Mouse (Mus musculus) v-Abl transformed pro-B cells (cell line): ENCODE data around the gene Dcpp1.

Source experiments
- in situ Hi-C, 2 experiments: fragments of 400-800 bp; cut with MboI; formaldehyde crosslinking; loops; one replicate each; pipeline ENCODE4 v1.15.1; 2025; ENCODE audit not compliant: unreplicated experiment in 2 of 2

The Dcpp1 gene

DNA sequence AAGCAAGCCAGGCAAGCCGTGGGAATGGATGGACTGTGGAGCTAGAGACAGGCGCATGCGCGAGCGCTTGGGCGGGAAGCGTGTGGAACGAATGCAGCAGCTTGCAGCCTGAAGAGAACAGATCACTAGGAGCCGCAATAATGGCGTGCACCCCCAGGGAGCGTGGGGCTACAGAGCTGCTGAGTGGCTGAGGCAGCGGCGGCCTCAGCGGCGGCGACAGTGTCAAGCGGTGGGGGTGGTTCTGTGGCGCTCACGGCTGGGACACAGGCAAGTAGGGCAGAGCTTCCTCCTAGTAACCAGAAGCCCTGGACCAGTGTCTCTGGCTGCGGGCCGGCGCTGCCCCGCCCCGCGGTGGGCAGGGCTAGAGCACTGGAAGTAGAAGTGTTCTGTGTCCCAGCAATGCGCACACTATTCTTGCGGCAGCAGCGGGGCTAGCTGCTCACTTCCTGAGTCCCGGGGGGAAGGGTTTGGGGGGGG lies 43.9 kb downstream of the Dcpp1 start:
- in situ Hi-C loops = no loop called here

DNA sequence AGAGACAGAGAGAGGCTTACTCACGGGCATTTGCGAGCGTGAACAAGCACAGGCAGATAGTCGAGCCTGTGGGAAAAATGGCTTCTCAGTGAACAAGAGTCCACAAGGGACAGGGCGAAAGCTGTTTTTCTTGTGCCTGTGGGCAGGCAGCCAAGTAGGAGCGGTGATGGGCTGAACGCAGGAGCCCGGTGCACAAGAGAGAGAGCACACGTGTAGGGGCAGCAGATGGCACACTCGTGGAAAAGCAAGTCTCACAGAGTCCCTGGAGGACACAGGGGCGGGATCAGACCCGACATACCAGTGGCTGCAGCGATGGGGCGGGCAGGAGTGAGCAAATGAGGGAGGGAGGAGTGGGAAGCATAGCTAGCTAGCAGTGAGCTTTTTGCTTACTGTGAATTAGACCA lies 44.4 kb downstream of the Dcpp1 start:
- in situ Hi-C loops = no loop called here

DNA sequence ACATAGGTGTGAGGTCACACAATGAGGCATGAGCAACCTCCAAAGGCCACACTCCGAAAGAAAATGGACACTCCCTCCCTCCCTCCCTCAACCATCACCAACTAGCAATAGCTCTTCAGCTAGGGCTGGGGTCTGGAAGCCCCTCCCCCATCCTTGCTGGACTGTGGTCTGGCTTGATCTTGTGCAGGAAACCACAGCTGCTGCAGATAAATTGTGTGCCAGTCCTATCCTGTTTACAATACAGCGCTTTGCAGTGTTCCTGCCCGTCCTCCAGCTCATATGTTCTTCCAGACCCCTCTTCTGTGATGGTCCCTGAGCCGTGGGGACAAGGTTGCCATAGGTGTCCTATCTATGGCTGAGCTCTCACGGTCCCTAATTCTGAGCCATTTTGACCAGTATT lies 50.5 kb downstream of the Dcpp1 start:
- in situ Hi-C loops = no loop called here
